Mouse (Mus musculus) MEL (cell line): Measurements from ENCODE around the gene Slc39a11. TPM values are rescaled to one million over a fixed set of nuclear protein-coding genes. Genes with fewer than 3 reads are reported as not detected.

ENCODE experiments used
- DNase-seq: peaks from one replicate; pipeline ENCODE4 v3.0.0; 2011; ENCODE audit warnings: low read depth, low spot score
- H3K27ac ChIP-seq: 2 replicates; pipeline ENCODE4 v1.5.1; 2012; ENCODE audit warnings: low read depth, mild to moderate bottlenecking, control low read depth, low read length, moderate library complexity; ENCODE audit not compliant: control insufficient read depth
- H3K27me3 ChIP-seq, 2 experiments: fragments of 150-350 bp in 1 of 2; sonication (generic) in 1 of 2; 2 replicates each; pipeline ENCODE4 v1.6.1; 2012; ENCODE audit warnings: low read length in 2 of 2, mild to moderate bottlenecking in 2 of 2, improper control_type of control experiment in 1 of 2, moderate library complexity in 1 of 2; ENCODE audit not compliant: insufficient read depth in 2 of 2, control insufficient read depth in 1 of 2
- H3K36me3 ChIP-seq, 2 experiments: 2 replicates each; pipeline ENCODE4 v1.6.1; 2012 to 2014; ENCODE audit warnings: low read length in 2 of 2, improper control_type of control experiment in 1 of 2, inconsistent platforms in 1 of 2, mild to moderate bottlenecking in 1 of 2; ENCODE audit not compliant: insufficient read depth in 2 of 2, control insufficient read depth in 1 of 2
- H3K4me1 ChIP-seq, 2 experiments: fragments of 150-350 bp in 1 of 2; sonication (generic) in 1 of 2; 2 replicates each; pipeline ENCODE4 v1.6.1; 2012; ENCODE audit warnings: low read length in 2 of 2, improper control_type of control experiment in 1 of 2, mild to moderate bottlenecking in 1 of 2; ENCODE audit not compliant: insufficient read depth in 2 of 2, control insufficient read depth in 1 of 2
- H3K4me3 ChIP-seq, 2 experiments: fragments of 150-350 bp in 1 of 2; sonication (generic) in 1 of 2; 2 replicates each; pipeline ENCODE4 v1.5.1; 2012; ENCODE audit warnings: low read depth in 2 of 2, low read length in 2 of 2, mild to moderate bottlenecking in 2 of 2, moderate library complexity in 2 of 2, control low read depth in 1 of 2, improper control_type of control experiment in 1 of 2; ENCODE audit not compliant: control insufficient read depth in 1 of 2, insufficient read depth in 1 of 2
- H3K79me2 ChIP-seq: 2 replicates; pipeline ENCODE4 v1.6.1; 2012; ENCODE audit warnings: mild to moderate bottlenecking, low read length, moderate library complexity; ENCODE audit not compliant: control insufficient read depth, poor library complexity, insufficient read depth
- H3K9ac ChIP-seq: 2 replicates; pipeline ENCODE4 v1.6.1; 2012; ENCODE audit warnings: low read depth, mild to moderate bottlenecking, control low read depth, low read length, moderate library complexity; ENCODE audit not compliant: control insufficient read depth, poor library complexity, severe bottlenecking
- H3K9me3 ChIP-seq: fragments of 150-350 bp; sonication (generic); replicated peaks from 2 replicates; pipeline ENCODE4 v1.6.1; 2012; ENCODE audit warnings: mild to moderate bottlenecking, low read length, improper control_type of control experiment, moderate library complexity; ENCODE audit not compliant: insufficient read depth
- CTCF ChIP-seq, 3 experiments: IDR thresholded peaks in 2 of 3; conservative IDR thresholded peaks in 1 of 3; 2 replicates each; pipeline ENCODE4 v1.5.1; 2011 to 2012; ENCODE audit warnings: low read length in 3 of 3, low read depth in 2 of 3, mild to moderate bottlenecking in 2 of 3, improper control_type of control experiment in 1 of 3, inconsistent platforms in 1 of 3, mixed read lengths in 1 of 3, moderate library complexity in 1 of 3; ENCODE audit not compliant: control insufficient read depth in 1 of 3, insufficient read depth in 1 of 3, poor library complexity in 1 of 3, severe bottlenecking in 1 of 3
- ELF1 ChIP-seq: IDR thresholded peaks from 2 replicates; pipeline ENCODE4 v1.6.1; 2014; ENCODE audit warnings: low read depth, mild to moderate bottlenecking, inconsistent platforms, low read length, improper control_type of control experiment, moderate library complexity
- ETS1 ChIP-seq: IDR thresholded peaks from 2 replicates; pipeline ENCODE4 v1.6.1; 2012; ENCODE audit warnings: low read depth, mild to moderate bottlenecking, inconsistent platforms, low read length, improper control_type of control experiment, moderate library complexity
- GABPA ChIP-seq: IDR thresholded peaks from 2 replicates; pipeline ENCODE4 v1.6.1; 2012; ENCODE audit warnings: low read depth, mild to moderate bottlenecking, inconsistent platforms, low read length, improper control_type of control experiment, moderate library complexity
- GATA1 ChIP-seq: IDR thresholded peaks from 2 replicates; pipeline ENCODE4 v1.6.1; 2011; ENCODE audit warnings: low read depth, low read length, improper control_type of control experiment
- HCFC1 ChIP-seq: IDR thresholded peaks from 2 replicates; pipeline ENCODE4 v1.6.1; 2012; ENCODE audit warnings: low read depth, mild to moderate bottlenecking, inconsistent platforms, low read length, improper control_type of control experiment, moderate library complexity
- JUND ChIP-seq: IDR thresholded peaks from 2 replicates; pipeline ENCODE4 v1.6.1; 2011; ENCODE audit warnings: low read depth, mild to moderate bottlenecking, improper control_type of control experiment, low read length
- MAFK ChIP-seq: IDR thresholded peaks from 2 replicates; pipeline ENCODE4 v1.6.1; 2011; ENCODE audit warnings: low read depth, mild to moderate bottlenecking, low read length, improper control_type of control experiment, borderline replicate concordance
- MXI1 ChIP-seq: IDR thresholded peaks from 2 replicates; pipeline ENCODE4 v1.6.1; 2011; ENCODE audit warnings: mild to moderate bottlenecking, low read depth, low read length, improper control_type of control experiment
- NRF1 ChIP-seq: IDR thresholded peaks from 2 replicates; pipeline ENCODE4 v1.6.1; 2014; ENCODE audit warnings: low read depth, mild to moderate bottlenecking, inconsistent platforms, low read length, improper control_type of control experiment, moderate library complexity; ENCODE audit not compliant: poor library complexity, insufficient read depth, severe bottlenecking
- POLR2A ChIP-seq, 2 experiments: IDR thresholded peaks; 2 replicates each; pipeline ENCODE4 v1.6.1; 2011 to 2012; ENCODE audit warnings: low read length in 2 of 2, mild to moderate bottlenecking in 2 of 2, control low read depth in 1 of 2, improper control_type of control experiment in 1 of 2, low read depth in 1 of 2, moderate library complexity in 1 of 2; ENCODE audit not compliant: control insufficient read depth in 1 of 2, insufficient read depth in 1 of 2, poor library complexity in 1 of 2
- RAD21 ChIP-seq: IDR thresholded peaks from 2 replicates; pipeline ENCODE4 v1.6.1; 2011; ENCODE audit warnings: mild to moderate bottlenecking, low read depth, low read length, improper control_type of control experiment
- RCOR1 ChIP-seq: IDR thresholded peaks from 2 replicates; pipeline ENCODE4 v1.6.1; 2012; ENCODE audit warnings: low read depth, mild to moderate bottlenecking, inconsistent platforms, low read length, improper control_type of control experiment
- SIN3A ChIP-seq: IDR thresholded peaks from 2 replicates; pipeline ENCODE4 v1.6.1; 2012; ENCODE audit warnings: low read length, improper control_type of control experiment, inconsistent platforms
- USF2 ChIP-seq, 2 experiments: IDR thresholded peaks; 2 replicates each; pipeline ENCODE4 v1.6.1; 2011 to 2012; ENCODE audit warnings: improper control_type of control experiment in 2 of 2, low read length in 2 of 2, borderline replicate concordance in 1 of 2, inconsistent platforms in 1 of 2, low read depth in 1 of 2, mild to moderate bottlenecking in 1 of 2; ENCODE audit not compliant: insufficient read depth in 1 of 2
- ZC3H11A ChIP-seq: IDR thresholded peaks from 2 replicates; pipeline ENCODE4 v1.6.1; 2012; ENCODE audit warnings: low read depth, mild to moderate bottlenecking, inconsistent platforms, low read length, improper control_type of control experiment
- ZNF384 ChIP-seq: IDR thresholded peaks from 2 replicates; pipeline ENCODE4 v1.6.1; 2012; ENCODE audit warnings: low read depth, mild to moderate bottlenecking, inconsistent platforms, low read length, improper control_type of control experiment
- polyA plus RNA-seq, 2 experiments: library from polyadenylated mRNA; stranded (reverse) in 1 of 2; unstranded in 1 of 2; fragments of >175 nt in 1 of 2; fragments of >200 nt in 1 of 2; gene quantifications; 2 replicates each; pipeline versions ENCODE4 v1.2.1 to v1.2.4; 2012; ENCODE audit warnings: low replicate concordance in 2 of 2, low read depth in 1 of 2; ENCODE audit not compliant: insufficient read length in 2 of 2, insufficient read depth in 1 of 2, missing spikeins in 1 of 2
- total RNA-seq: library from RNA; depleted of rRNA; stranded (reverse); fragments of 300-350 nt; gene quantifications from 2 replicates; pipeline ENCODE4 v1.2.3, GENCODE M21; 2012

The Slc39a11 gene
- total and polyA plus RNA-seq, 3 experiments: 34.2 to 45.6 TPM; not detected in 1

- Histone ChIP-seq H3K27ac (no peak overlapping the region), H3K27me3 (no peaks in the 10 kb centered on the region), H3K9ac (no peak overlapping the region), H3K36me3 (peaks cover 0 to 2% of the 10 kb centered on the region in 2 experiments; a peak in 2 of 4 replicates), H3K79me2 (no peaks in the 10 kb centered on the region), H3K4me3 (no peak overlapping the region), H3K4me1 (peaks cover 0 to 5% of the 10 kb centered on the region in 2 experiments; a peak in 3 of 4 replicates)
- DNase-seq: no peak
- TF ChIP-seq ZNF384: no peak
- TF ChIP-seq MXI1: no peak
- no peak for TF ChIP-seq ZC3H11A
- TF ChIP-seq POLR2A (IDR thresholded peaks at IDR 0.05; ENCODE audit: control insufficient read depth in 1 of 2, insufficient read depth in 1 of 2, low read depth in 1 of 2, low read length in 2 of 2, poor library complexity in 1 of 2): no peak
- TF ChIP-seq RAD21: no peak
- TF ChIP-seq USF2 (IDR thresholded peaks at IDR 0.05; ENCODE audit: borderline replicate concordance in 1 of 2, insufficient read depth in 1 of 2, low read depth in 1 of 2, low read length in 2 of 2): no peak
- no peak for TF ChIP-seq MAFK
- TF ChIP-seq SIN3A: no peak
- TF ChIP-seq HCFC1: no peak
- no peak for TF ChIP-seq JUND
- TF ChIP-seq CTCF (IDR thresholded peaks at IDR 0.05 in 2 of 3, conservative IDR thresholded peaks at IDR 0.05 in 1 of 3; ENCODE audit: control insufficient read depth in 1 of 3, insufficient read depth in 1 of 3, low read depth in 2 of 3, low read length in 3 of 3, poor library complexity in 1 of 3, severe bottlenecking in 1 of 3): no peak
- no peak for TF ChIP-seq GABPA
- TF ChIP-seq GATA1: no peak
- no peak for TF ChIP-seq NRF1
- no peak for TF ChIP-seq RCOR1
- TF ChIP-seq ETS1: no peak
- TF ChIP-seq, all 39 proteins: peak for 0
- no peaks in the 10 kb centered on the region for H3K9me3 ChIP-seq
Measured at GRCm38 (mm10) chr11:113198586-113198985, 451.3 kb downstream of the Slc39a11 start.

- Histone ChIP-seq H3K27me3 (no peaks in the 10 kb centered on the region), H3K9ac (no peak overlapping the region), H3K36me3 (peaks cover 0 to 2% of the 10 kb centered on the region in 2 experiments; a peak in 2 of 4 replicates), H3K4me3 (no peak overlapping the region), H3K9me3 (no peaks in the 10 kb centered on the region), H3K4me1 (peaks cover 0 to 5% of the 10 kb centered on the region in 2 experiments; a peak in 3 of 4 replicates), H3K79me2 (no peaks in the 10 kb centered on the region), H3K27ac (no peak overlapping the region)
- DNase-seq: no peak
- TF ChIP-seq ELF1: no peak
Measured at GRCm38 (mm10) chr11:113197624-113198023, 452.3 kb downstream of the Slc39a11 start.
